Mouse (Mus musculus) hematopoietic stem cell, adult 5-6 weeks (primary cell): ENCODE results near the gene Hunk. TPM values are rescaled to one million over a fixed set of nuclear protein-coding genes. Genes with fewer than 3 reads are reported as not detected.

Experiments used
- ATAC-seq, 2 experiments: fragments of 125-278 bp in 1 of 2; replicated peaks in 1 of 2; 2 replicates each; pipeline ENCODE4 v1.8.0; 2016 to 2017; ENCODE audit warnings: inconsistent platforms in 2 of 2, mild to moderate bottlenecking in 2 of 2, moderate number of reproducible peaks in 2 of 2, low read depth in 1 of 2, moderate TSS enrichment in 1 of 2; ENCODE audit not compliant: low FRiP score in 2 of 2, poor library complexity in 2 of 2, severe bottlenecking in 2 of 2, insufficient read depth in 1 of 2, low TSS enrichment in 1 of 2
- total RNA-seq: library from RNA; stranded (forward); fragments of 172-1452, 232-1000 nt; gene quantifications from 2 replicates; pipeline ENCODE4 v1.2.3, GENCODE M21; 2017

The Hunk gene
- total RNA-seq, 1 experiment from 2014 or later = not detected

- ATAC-seq = no peak
These were observed 1.4 kb downstream of the Hunk start for GRCm38 (mm10) chr16:90387161-90387671.

- no peak for ATAC-seq
These were observed 2.1 kb downstream of the Hunk start for GRCm38 (mm10) chr16:90387961-90388360.

GRCm38 (mm10) chr16:90389103-90389750, 3.4 kb downstream of the Hunk start:
- no peak for ATAC-seq

DNA sequence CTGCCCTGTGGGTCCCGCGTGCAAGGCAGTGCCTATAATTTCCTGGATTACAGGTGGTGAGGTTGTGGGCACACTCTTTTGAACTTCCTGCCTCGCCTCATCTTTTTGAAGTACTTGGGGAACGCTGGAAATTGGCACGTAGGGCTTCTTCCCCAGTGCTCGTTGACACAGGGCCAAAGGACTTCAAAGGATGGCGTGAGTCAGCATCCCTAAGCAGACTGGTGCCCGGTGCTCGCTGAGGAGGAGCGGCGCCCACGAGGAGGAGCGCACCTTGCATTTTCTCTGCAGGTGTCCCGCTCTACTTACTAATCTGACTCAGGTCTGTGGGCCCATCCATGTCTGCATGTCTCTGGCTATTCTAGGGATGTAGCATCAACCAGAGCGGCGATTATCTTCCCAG, 4.9 kb downstream of the Hunk start:
- ATAC-seq = no peak

GRCm38 (mm10) chr16:90394761-90395160, 8.9 kb downstream of the Hunk start:
- no peak for ATAC-seq

GRCm38 (mm10) chr16:90395996-90396556, 10.3 kb downstream of the Hunk start:
- ATAC-seq = 0 out of 4 replicates have a peak, but pooled peaks of 1 of the 2 experiments have one; percentile 32

- ATAC-seq = peak; percentile 74
These were observed 11.1 kb downstream of the Hunk start for GRCm38 (mm10) chr16:90396882-90397281.

DNA sequence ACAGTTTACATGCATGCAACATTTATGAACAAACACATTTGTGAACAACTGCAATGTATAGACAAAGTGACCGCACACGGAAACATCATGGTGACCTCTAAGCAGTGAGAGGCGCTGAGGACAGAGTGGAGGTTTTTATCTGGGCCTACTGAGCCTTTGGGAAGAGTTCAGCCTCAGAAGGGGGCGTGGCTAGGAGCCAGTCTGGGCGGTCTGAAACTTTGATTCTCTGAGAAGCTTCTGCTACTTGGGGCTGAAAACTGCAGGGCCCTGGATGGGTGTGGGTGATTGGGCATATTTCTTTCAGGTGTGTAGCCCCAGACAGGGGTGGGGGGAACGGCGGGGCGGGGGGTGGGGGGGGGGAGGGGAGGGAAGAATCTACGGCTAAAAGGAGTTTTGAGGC, 14.5 kb downstream of the Hunk start:
- no peak for ATAC-seq

GRCm38 (mm10) chr16:90400906-90401666, 15.3 kb downstream of the Hunk start:
- no peak for ATAC-seq

DNA sequence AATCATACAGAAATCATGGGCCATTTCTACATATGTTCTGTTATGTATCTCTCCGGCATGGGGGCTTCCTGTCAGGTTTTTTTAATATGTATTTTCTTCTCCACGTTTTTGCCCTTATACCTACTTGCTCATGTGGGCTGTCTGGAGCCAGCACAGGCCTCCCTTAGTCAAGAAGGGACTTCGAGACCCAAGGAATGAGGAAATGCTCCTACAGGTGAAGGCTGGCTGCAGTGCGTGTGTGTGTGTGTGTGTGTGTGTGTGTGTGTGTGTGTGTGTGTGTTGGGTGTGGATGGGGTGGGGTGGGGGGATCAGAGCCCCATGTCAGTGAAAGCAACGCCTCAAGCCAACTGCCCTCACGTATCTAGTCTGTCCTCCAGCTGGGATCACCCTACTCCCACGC, 16.5 kb downstream of the Hunk start:
- no peak for ATAC-seq

DNA sequence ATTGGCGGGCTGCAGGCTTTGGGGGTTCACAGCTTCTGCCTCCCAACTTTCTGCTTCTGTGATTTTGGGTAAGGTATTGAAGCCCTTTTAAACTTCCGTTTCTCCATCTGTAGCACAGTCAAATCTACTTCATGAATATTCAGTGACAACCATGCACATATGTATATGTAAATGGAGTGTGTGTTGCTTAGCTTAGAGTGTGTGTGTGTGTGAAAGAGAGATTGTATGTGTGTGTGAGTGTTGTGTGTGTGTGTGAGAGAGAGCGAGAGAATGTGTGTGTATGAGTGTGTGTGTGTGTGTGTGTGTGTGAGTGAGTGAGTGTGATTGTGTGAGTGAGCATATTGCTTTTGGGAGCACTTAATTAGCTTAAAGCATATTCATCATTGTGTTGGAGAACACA, 19.4 kb downstream of the Hunk start:
- no peak for ATAC-seq

DNA sequence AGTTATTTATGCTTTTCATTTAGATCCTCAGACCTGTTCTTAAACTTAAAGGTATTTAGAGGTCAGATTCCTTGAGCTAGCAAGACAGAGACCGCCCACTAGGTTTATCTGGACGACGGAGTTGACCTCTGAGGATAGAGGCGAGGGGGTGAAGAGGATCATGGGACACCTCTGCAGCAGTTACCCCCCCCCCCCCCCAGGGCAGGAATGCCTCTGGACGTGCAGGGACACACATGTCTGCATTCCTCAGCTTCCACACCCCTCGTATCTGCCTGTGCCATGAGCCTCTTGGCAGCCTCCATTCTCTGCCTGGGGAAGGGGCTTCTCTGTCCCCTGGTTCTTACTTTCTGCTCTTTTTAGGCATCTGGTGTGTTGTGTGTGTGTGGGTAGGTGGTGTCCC, 19.8 kb downstream of the Hunk start:
- no peak for ATAC-seq

DNA sequence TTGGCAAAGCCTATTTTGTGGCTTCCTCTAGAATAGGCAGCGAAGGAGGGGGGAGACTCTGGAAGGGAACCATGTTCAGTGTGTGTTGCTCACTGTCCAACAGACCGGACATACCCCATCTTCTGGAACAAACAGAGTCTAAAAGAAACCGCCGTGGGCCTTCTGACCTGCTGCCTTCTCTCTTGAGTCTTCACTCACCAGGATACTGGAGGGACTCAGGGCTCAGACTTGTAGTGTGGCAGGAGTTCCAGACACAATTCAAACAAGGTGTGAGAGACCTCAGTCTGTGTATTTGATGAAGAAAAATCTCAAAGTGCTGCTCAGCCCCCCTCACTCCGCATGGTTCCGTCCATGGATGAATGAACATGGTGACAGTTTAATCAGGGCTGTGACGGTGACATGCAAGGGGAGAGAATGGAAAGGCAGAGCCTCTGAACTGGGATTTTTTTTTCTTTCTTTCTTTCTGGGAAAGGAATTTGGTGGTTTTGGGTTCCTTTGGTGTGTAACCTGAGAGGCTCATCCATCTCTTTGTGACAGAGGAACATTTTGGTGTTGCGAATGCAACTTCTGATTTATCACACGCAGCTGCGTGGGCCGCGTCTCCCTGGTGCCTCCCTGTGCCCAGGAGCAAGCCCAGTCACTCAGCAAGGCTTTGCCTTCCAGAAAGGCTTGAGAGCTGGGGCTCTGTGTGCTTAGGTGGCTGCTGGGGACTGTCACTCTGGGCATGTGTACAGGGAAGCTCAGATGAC, 21.9 kb downstream of the Hunk start:
- ATAC-seq = no peak

DNA sequence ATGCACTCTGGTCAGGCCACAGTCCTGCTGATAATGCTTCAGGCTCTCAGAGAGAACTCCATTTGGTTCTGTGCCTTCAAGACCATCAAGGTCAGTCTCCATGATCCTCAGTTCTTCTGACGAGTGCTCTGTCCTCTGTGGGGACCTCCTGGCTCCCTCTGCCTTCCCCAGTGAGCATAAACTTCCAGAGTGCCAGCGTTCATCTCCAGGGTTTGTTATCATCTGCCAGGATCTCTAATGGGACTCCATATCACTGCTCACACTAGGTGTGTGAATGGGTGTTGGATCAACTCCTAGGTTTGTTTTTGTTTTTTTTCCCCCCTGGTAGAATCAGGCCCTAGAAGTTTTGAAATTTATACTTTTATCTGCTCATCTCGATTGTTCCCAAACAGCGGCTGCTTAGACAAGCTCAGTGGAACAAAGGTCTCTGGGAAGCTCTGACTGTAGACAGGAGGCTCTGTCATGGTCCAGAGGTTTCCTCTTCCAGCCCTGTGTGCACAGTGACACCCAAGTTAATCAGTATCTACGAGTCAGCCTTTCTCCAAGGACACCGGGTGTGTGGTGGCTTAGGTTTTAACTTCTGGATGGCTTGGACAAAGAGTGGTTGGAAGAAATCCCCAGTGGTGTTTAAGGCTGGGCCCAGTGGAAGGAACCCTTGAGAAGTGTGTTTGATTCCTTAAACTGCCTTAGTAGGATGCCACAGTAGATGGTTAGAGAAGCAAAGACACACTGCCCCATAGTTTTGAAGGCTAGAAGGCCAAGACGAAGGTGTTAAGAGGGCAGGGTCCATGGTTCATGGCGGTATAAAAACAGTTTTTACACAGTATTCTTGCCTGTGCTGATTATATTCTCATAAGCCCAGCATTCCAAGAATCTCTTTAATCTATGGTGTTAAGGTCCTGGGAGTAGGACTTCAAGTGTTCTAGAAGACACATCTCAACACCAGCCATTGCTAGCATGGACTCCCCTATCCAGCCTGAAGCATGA, 26.6 kb downstream of the Hunk start:
- ATAC-seq = no peak

GRCm38 (mm10) chr16:90416621-90417020, 30.8 kb downstream of the Hunk start:
- no peak for ATAC-seq

DNA sequence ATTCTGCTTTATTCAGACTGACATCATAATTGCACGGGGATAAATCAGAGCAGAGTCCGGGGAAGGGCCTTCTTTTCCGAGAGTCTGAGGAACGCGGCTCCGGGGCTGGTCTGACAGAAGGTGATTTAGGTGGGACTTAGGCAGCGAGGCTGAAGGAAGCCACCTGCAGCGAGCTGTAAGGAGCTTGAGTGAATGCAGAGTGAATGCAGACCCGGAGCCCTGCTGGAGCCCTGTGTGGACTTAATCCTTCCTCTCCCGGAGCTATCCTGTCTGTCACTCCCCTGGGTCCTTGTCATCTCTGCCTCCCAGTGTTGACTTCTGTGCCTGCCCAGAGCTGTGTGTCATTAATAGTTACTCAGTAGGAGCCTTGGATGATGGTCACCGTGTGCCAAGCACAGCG, 32.8 kb downstream of the Hunk start:
- ATAC-seq = no peak

- no peak for ATAC-seq
These were observed 35.3 kb downstream of the Hunk start for GRCm38 (mm10) chr16:90421145-90421544.
